Mouse (Mus musculus) lung, embryonic 14.5 days (tissue): ENCODE data around the gene Chst8. TPM values are rescaled to one million over a fixed set of nuclear protein-coding genes. Genes with fewer than 3 reads are reported as not detected.

Experiments used
- ATAC-seq: fragments of 200-750 bp; cut with Nextera tagmentation; 2 replicates; pipeline ENCODE4 v1.8.0; 2017; ENCODE audit warnings: mild to moderate bottlenecking, moderate TSS enrichment, moderate library complexity; ENCODE audit not compliant: insufficient read depth
- DNase-seq: peaks from one replicate; pipeline ENCODE4 v3.0.0-alpha.2; 2015
- H3K27ac ChIP-seq: fragments of 300-500 bp; sonication (generic); 2 replicates; pipeline ENCODE4 v1.5.1; 2014; ENCODE audit warnings: low read depth, mild to moderate bottlenecking, moderate library complexity
- H3K27me3 ChIP-seq: fragments of 300-500 bp; sonication (generic); 2 replicates; pipeline ENCODE4 v1.6.1; 2014; ENCODE audit warnings: low read length, control low read depth; ENCODE audit not compliant: insufficient read depth
- H3K36me3 ChIP-seq: fragments of 300-500 bp; sonication (generic); 2 replicates; pipeline ENCODE4 v1.6.1; 2014; ENCODE audit warnings: control low read depth; ENCODE audit not compliant: insufficient read depth
- H3K4me1 ChIP-seq: fragments of 300-500 bp; sonication (generic); 2 replicates; pipeline ENCODE4 v1.6.1; 2014; ENCODE audit warnings: antibody characterized with exemption, control low read depth; ENCODE audit not compliant: insufficient read depth
- H3K4me2 ChIP-seq: fragments of 300-500 bp; sonication (generic); 2 replicates; pipeline ENCODE4 v1.6.1; 2014; ENCODE audit warnings: mild to moderate bottlenecking
- H3K4me3 ChIP-seq: fragments of 300-500 bp; sonication (generic); 2 replicates; pipeline ENCODE4 v1.5.1; 2014; ENCODE audit warnings: low read depth, low read length
- H3K9ac ChIP-seq: fragments of 300-500 bp; sonication (generic); 2 replicates; pipeline ENCODE4 v1.6.1; 2014
- H3K9me3 ChIP-seq: fragments of 300-500 bp; sonication (generic); 2 replicates; pipeline ENCODE4 v1.6.1; 2016; ENCODE audit warnings: low read depth, low read length, control low read depth
- CTCF ChIP-seq: IDR thresholded peaks from 2 replicates; pipeline ENCODE4 v1.5.1; 2016; ENCODE audit warnings: antibody characterized with exemption, low read depth
- WGBS: fragments of 180-500 bp; shearing (Covaris S2); extraction: QIAGEN DNeasy Blood & Tissue Kit; methylation state at CpG from one replicate; pipeline ENCODE4 v1.1.7; 2014; 5-methylcytosine and 5-hydroxymethylcytosine counted together
- polyA plus RNA-seq: library from polyadenylated mRNA; unstranded; fragments of >200 nt; fragmentation: Nextera tagmentation; extraction: Ambion mirVana; gene quantifications from 2 replicates; pipeline ENCODE4 v1.2.1, GENCODE M21; 2014

The Chst8 gene
- polyA plus RNA-seq, 1 experiment from 2014 or later: 3.6 TPM

- H3K9ac ChIP-seq: no peak overlapping the region
- no peaks in the 10 kb centered on the region for H3K9me3 ChIP-seq
- no peak overlapping the region for H3K27ac ChIP-seq
- no peak overlapping the region for H3K4me3 ChIP-seq
- H3K4me2 ChIP-seq: no peak overlapping the region
- no peaks in the 10 kb centered on the region for H3K27me3 ChIP-seq
- DNase-seq: no peak
- H3K36me3 ChIP-seq: no peaks in the 10 kb centered on the region
- 62% methylated on average over 5 of the region's 5 CpGs for WGBS
- no peak for ATAC-seq
- TF ChIP-seq CTCF: no peak
- no peaks in the 10 kb centered on the region for H3K4me1 ChIP-seq
Measured at GRCm38 (mm10) chr7:34847410-34847809, 34.9 kb upstream of the Chst8 start.

- Histone ChIP-seq H3K4me1 (no peaks in the 10 kb centered on the region), H3K27me3 (no peaks in the 10 kb centered on the region), H3K36me3 (no peaks in the 10 kb centered on the region), H3K4me2 (no peak overlapping the region), H3K27ac (no peak overlapping the region), H3K4me3 (no peak overlapping the region), H3K9me3 (no peaks in the 10 kb centered on the region), H3K9ac (no peak overlapping the region)
- TF ChIP-seq CTCF: peak; percentile 56
- ATAC-seq (no peak), DNase-seq (no peak)
- WGBS: 83% methylated on average over 4 of the region's 4 CpGs
Measured at GRCm38 (mm10) chr7:34838749-34839148, 26.2 kb upstream of the Chst8 start.

- 72% methylated on average over 4 of the region's 4 CpGs for WGBS
- H3K4me3 ChIP-seq: no peak overlapping the region
- H3K9ac ChIP-seq: no peak overlapping the region
- H3K36me3 ChIP-seq: no peaks in the 10 kb centered on the region
- no peak overlapping the region for H3K27ac ChIP-seq
- DNase-seq (no peak), ATAC-seq (no peak)
- no peak overlapping the region for H3K4me2 ChIP-seq
- H3K27me3 ChIP-seq: no peaks in the 10 kb centered on the region
- no peaks in the 10 kb centered on the region for H3K4me1 ChIP-seq
- H3K9me3 ChIP-seq: no peaks in the 10 kb centered on the region
- no peak for TF ChIP-seq CTCF
Measured at GRCm38 (mm10) chr7:34838231-34838630, 25.7 kb upstream of the Chst8 start.

- WGBS: 49% methylated on average over 3 of the region's 3 CpGs
- DNase-seq (peak; percentile 21), ATAC-seq (no peak)
- H3K4me3 ChIP-seq: no peak overlapping the region
- peak; percentile 54 for TF ChIP-seq CTCF
- no peak overlapping the region for H3K27ac ChIP-seq
- no peaks in the 10 kb centered on the region for H3K9me3 ChIP-seq
- no peaks in the 10 kb centered on the region for H3K27me3 ChIP-seq
- H3K9ac ChIP-seq: no peak overlapping the region
- no peaks in the 10 kb centered on the region for H3K4me1 ChIP-seq
- no peaks in the 10 kb centered on the region for H3K36me3 ChIP-seq
- H3K4me2 ChIP-seq: no peak overlapping the region
Measured at GRCm38 (mm10) chr7:34826255-34826909, 13.9 kb upstream of the Chst8 start.

- DNase-seq (no peak), ATAC-seq (no peak)
- H3K4me2 ChIP-seq: no peak overlapping the region
- H3K27me3 ChIP-seq: no peaks in the 10 kb centered on the region
- no peaks in the 10 kb centered on the region for H3K4me1 ChIP-seq
- TF ChIP-seq CTCF: no peak
- no peaks in the 10 kb centered on the region for H3K36me3 ChIP-seq
- H3K9me3 ChIP-seq: no peaks in the 10 kb centered on the region
- H3K4me3 ChIP-seq: no peak overlapping the region
- H3K9ac ChIP-seq: no peak overlapping the region
- H3K27ac ChIP-seq: no peak overlapping the region
- 80% methylated on average over 9 of the region's 9 CpGs for WGBS
Measured at GRCm38 (mm10) chr7:34821587-34821986, 9.1 kb upstream of the Chst8 start.

- Histone ChIP-seq H3K4me1 (no peaks in the 10 kb centered on the region), H3K9me3 (no peaks in the 10 kb centered on the region), H3K36me3 (no peaks in the 10 kb centered on the region), H3K27me3 (no peaks in the 10 kb centered on the region), H3K4me2 (no peak overlapping the region), H3K27ac (no peak overlapping the region), H3K4me3 (no peak overlapping the region), H3K9ac (no peak overlapping the region)
- DNase-seq (peak; percentile 15), ATAC-seq (no peak)
- 20% methylated on average over 6 of the region's 6 CpGs for WGBS
- no peak for TF ChIP-seq CTCF
Measured at GRCm38 (mm10) chr7:34820554-34820953, 8.0 kb upstream of the Chst8 start.

GRCm38 (mm10) chr7:34819796-34820195, 7.3 kb upstream of the Chst8 start:
- no peak for TF ChIP-seq CTCF
- no peak for ATAC-seq
- 84% methylated on average over 18 of the region's 18 CpGs for WGBS
- no peak for DNase-seq
- Histone ChIP-seq H3K4me1 (no peaks in the 10 kb centered on the region), H3K36me3 (no peaks in the 10 kb centered on the region), H3K4me2 (no peak overlapping the region), H3K27me3 (no peaks in the 10 kb centered on the region), H3K4me3 (no peak overlapping the region), H3K9ac (no peak overlapping the region), H3K27ac (no peak overlapping the region), H3K9me3 (no peaks in the 10 kb centered on the region)

- 80% methylated on average over 5 of the region's 5 CpGs for WGBS
- no peak for TF ChIP-seq CTCF
- Histone ChIP-seq H3K36me3 (no peaks in the 10 kb centered on the region), H3K9me3 (no peaks in the 10 kb centered on the region), H3K9ac (no peak overlapping the region), H3K27ac (no peak overlapping the region), H3K4me2 (no peak overlapping the region), H3K27me3 (peaks cover 8% of the 10 kb centered on the region), H3K4me3 (no peak overlapping the region), H3K4me1 (no peaks in the 10 kb centered on the region)
- DNase-seq (no peak), ATAC-seq (no peak)
Measured at GRCm38 (mm10) chr7:34818660-34819059, 6.1 kb upstream of the Chst8 start.
